Mouse (Mus musculus) thymus, adult 2 months (tissue): ENCODE measurements around the gene Pcolce. TPM values are rescaled to one million over a fixed set of nuclear protein-coding genes. Genes with fewer than 3 reads are reported as not detected.
A peak's percentile ranks its signal among the peaks of the same experiment; 100 is the strongest.

Source experiments
- DNase-seq: peaks from one replicate; pipeline ENCODE4 v3.0.0; 2021
- H3K27ac ChIP-seq: fragments of 200-500 bp; 2 replicates; pipeline ENCODE4 v1.5.1; 2012; ENCODE audit warnings: low read length, control low read depth; ENCODE audit not compliant: control insufficient read depth, insufficient read depth
- H3K27me3 ChIP-seq: fragments of 200-500 bp; 2 replicates; pipeline ENCODE4 v1.6.1; 2012; ENCODE audit warnings: mild to moderate bottlenecking, low read length, moderate library complexity, mixed read lengths; ENCODE audit not compliant: control insufficient read depth, insufficient read depth
- H3K36me3 ChIP-seq: fragments of 200-500 bp; 2 replicates; pipeline ENCODE4 v1.6.1; 2012; ENCODE audit warnings: mild to moderate bottlenecking, low read length, moderate library complexity; ENCODE audit not compliant: control insufficient read depth, insufficient read depth
- H3K4me1 ChIP-seq: fragments of 200-500 bp; replicated peaks from 2 replicates; pipeline ENCODE4 v1.6.1; 2012; ENCODE audit warnings: low read length; ENCODE audit not compliant: control insufficient read depth, insufficient read depth
- H3K4me3 ChIP-seq: fragments of 200-500 bp; 2 replicates; pipeline ENCODE4 v1.5.1; 2012; ENCODE audit warnings: mild to moderate bottlenecking, low read length, control low read depth, moderate library complexity; ENCODE audit not compliant: control insufficient read depth, insufficient read depth
- CTCF ChIP-seq: fragments of 200-500 bp; IDR thresholded peaks from 2 replicates; pipeline ENCODE4 v1.5.1; 2012; ENCODE audit warnings: mild to moderate bottlenecking, control low read depth, low read length, moderate library complexity, borderline replicate concordance; ENCODE audit not compliant: control insufficient read depth, poor library complexity, insufficient read depth; ENCODE audit errors: extremely low read depth
- POLR2A ChIP-seq: fragments of 200-500 bp; IDR thresholded peaks from 2 replicates; pipeline ENCODE4 v1.6.1; 2012; ENCODE audit warnings: mild to moderate bottlenecking, low read length, control low read depth, moderate library complexity; ENCODE audit not compliant: control insufficient read depth, poor library complexity, insufficient read depth; ENCODE audit errors: extremely low read depth
- WGBS: fragments of 180-500 bp; shearing (Covaris S2); methylation state at CpG from one replicate; pipeline ENCODE4 v1.1.7; 2018; 5-methylcytosine and 5-hydroxymethylcytosine counted together
- polyA plus RNA-seq: library from polyadenylated mRNA; depleted of rRNA; stranded (reverse); fragments of >200 nt; gene quantifications from 2 replicates; pipeline ENCODE4 v1.2.3, GENCODE M21; 2012

The Pcolce gene
- polyA plus RNA-seq, 1 experiment, result 29.7 TPM

GRCm38 (mm10) chr5:137630602-137631001, 17.0 kb upstream of the Pcolce start:
- H3K27me3 ChIP-seq, result no peaks in the 10 kb centered on the region
- peaks cover 17% of the 10 kb centered on the region for H3K36me3 ChIP-seq
- WGBS, result 7% methylated on average over 3 of the region's 3 CpGs
- peak overlapping the region; percentile 98 for H3K27ac ChIP-seq
- H3K4me1 ChIP-seq, result peaks cover 23% of the 10 kb centered on the region
- peak; percentile 48 for DNase-seq
- peak overlapping the region; percentile 84 for H3K4me3 ChIP-seq
- no peak for TF ChIP-seq CTCF
- no peak for TF ChIP-seq POLR2A

DNA sequence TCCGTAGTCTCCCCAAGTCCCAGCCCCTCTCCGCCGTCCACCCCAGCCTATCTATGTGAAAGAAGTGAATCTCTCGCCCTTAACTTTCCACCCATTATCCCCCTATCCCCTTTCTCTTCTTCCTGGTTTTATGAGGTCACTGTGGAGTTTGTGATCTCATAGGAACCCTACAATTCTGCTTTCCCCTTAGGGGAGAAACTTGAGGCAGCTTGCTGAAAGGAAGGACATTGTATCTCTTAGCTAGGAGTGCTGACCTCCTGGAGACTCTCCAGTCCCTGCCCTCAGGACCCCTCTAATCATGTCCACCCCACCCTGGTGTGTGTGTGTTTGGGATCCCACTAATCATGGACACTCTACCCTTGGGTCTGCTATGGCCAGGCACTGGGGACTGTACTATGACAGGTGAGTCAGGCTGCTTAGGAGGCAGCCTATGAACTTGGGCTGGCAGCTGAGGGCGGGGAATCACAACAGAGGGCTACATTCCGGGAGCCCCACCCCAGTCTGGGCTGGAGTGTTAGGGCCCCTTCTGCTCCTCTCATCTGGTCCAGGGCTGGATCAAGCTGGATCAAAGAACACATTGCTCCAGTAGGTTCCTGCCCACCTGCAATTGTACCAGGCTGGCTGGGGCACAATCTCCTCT, 16.4 kb upstream of the Pcolce start:
- WGBS, result 1% methylated on average over 6 of the region's 6 CpGs
- no peaks in the 10 kb centered on the region for H3K27me3 ChIP-seq
- peak overlapping the region; percentile 84 for H3K4me3 ChIP-seq
- peaks cover 23% of the 10 kb centered on the region for H3K4me1 ChIP-seq
- no peak for TF ChIP-seq CTCF
- TF ChIP-seq POLR2A, result 0 out of 2 replicates have a peak, but pooled peaks have one; percentile 26
- peak; percentile 55 for DNase-seq
- H3K27ac ChIP-seq, result peak overlapping the region; percentile 98
- peaks cover 12% of the 10 kb centered on the region for H3K36me3 ChIP-seq

- H3K27ac ChIP-seq, result peak overlapping the region; percentile 98
- TF ChIP-seq POLR2A, result no peak
- TF ChIP-seq CTCF, result no peak
- under 1% methylated on average over 23 of the region's 23 CpGs for WGBS
- H3K36me3 ChIP-seq, result peaks cover 8% of the 10 kb centered on the region
- DNase-seq, result no peak
- peaks cover 23% of the 10 kb centered on the region for H3K4me1 ChIP-seq
- no peaks in the 10 kb centered on the region for H3K27me3 ChIP-seq
- peak overlapping the region; percentile 84 for H3K4me3 ChIP-seq
Observed at GRCm38 (mm10) chr5:137629306-137629721, 15.7 kb upstream of the Pcolce start.

DNA sequence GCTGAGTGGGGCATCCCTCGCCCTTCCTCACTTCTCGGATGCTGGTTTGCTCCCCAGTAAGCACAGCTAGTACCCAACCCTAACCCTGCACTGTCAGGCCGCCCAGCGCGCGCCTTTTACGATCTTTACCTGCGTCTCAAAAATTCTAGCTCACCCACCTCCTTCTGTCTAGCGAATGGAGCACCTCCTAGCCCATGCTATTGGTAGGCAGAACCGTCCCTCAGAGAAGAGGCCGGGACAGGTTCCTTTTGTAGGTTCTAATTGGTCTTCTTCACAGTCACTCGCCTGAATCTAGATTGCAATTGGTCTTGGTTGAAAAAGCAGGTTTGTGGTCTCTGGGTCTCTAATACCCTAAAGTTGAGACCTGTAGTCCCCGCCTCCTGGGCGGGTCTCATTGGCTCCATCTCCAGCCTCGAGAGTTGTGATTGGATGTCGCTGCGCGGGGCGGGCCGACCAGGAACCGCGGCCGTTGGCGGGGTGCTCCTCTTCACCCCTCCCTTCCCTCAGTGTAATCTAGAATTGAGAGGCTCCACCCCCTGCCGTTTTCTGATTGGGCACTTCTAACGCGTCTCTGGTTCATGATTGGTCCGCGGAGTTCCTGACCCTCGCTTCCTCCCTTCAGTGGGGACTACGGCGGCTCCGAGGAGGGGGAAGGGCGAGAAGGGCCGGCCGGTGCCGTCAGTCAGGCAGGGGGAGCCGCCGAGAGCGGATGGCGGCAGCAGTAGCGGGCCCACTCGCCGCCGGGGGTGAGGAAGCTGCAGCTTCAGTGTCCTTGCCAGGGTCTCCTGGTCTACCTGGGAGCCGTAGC, 15.1 kb upstream of the Pcolce start, which contains the start of the genes Fbxo24, Lrch4 and Gm20605:
Gene Fbxo24 (minus strand): TSS at position 505 of the 808 bp plus-strand sequence.
Gene Lrch4 (plus strand): TSS at position 624 of the 808 bp plus-strand sequence.
Gene Gm20605 (plus strand): TSS at position 678 of the 808 bp plus-strand sequence.
- Histone ChIP-seq H3K4me1 (peaks cover 23% of the 10 kb centered on the region), H3K27me3 (no peaks in the 10 kb centered on the region), H3K36me3 (peaks cover 2% of the 10 kb centered on the region; the same call in 1 of the 2 replicates), H3K4me3 (peak within 1 kb of the TSS; percentile 84), H3K27ac (peak within 1 kb of the TSS; percentile 98)
- WGBS, result under 1% methylated on average over 46 of the region's 46 CpGs
- TF ChIP-seq POLR2A, result peak; percentile 97
- TF ChIP-seq CTCF, result 0 out of 2 replicates have a peak, but pooled peaks have one; percentile 38
- peak; percentile 99 for DNase-seq

GRCm38 (mm10) chr5:137627991-137628390, 14.4 kb upstream of the Pcolce start:
- DNase-seq, result peak; percentile 44
- peak overlapping the region; percentile 77 for H3K27ac ChIP-seq
- H3K4me1 ChIP-seq, result peaks cover 23% of the 10 kb centered on the region
- H3K27me3 ChIP-seq, result no peaks in the 10 kb centered on the region
- WGBS, result 2% methylated on average over 9 of the region's 9 CpGs
- peak overlapping the region; percentile 50 for H3K4me3 ChIP-seq
- H3K36me3 ChIP-seq, result no peaks in the 10 kb centered on the region
- no peak for TF ChIP-seq POLR2A
- no peak for TF ChIP-seq CTCF

- DNase-seq, result no peak
- 52% methylated on average over 11 of the region's 11 CpGs for WGBS
- Histone ChIP-seq H3K4me3 (no peak overlapping the region), H3K36me3 (no peaks in the 10 kb centered on the region), H3K27me3 (no peaks in the 10 kb centered on the region), H3K27ac (no peak overlapping the region), H3K4me1 (peaks cover 6% of the 10 kb centered on the region; the same call in 1 of the 2 replicates)
- no peak for TF ChIP-seq CTCF
- TF ChIP-seq POLR2A, result no peak
Observed at GRCm38 (mm10) chr5:137623937-137624530, 10.4 kb upstream of the Pcolce start.
